Mouse (Mus musculus) layer of hippocampus, adult 8-10 months (tissue): ENCODE measurements around the gene Mafb. TPM values are rescaled to one million over a fixed set of nuclear protein-coding genes. Genes with fewer than 3 reads are reported as not detected.

Experiments
- DNase-seq, 2 experiments: peaks; one replicate each; pipeline ENCODE4 v3.0.0; 2022; ENCODE audit warnings: low spot score in 2 of 2
- total RNA-seq, 4 experiments: library from RNA; stranded (reverse); gene quantifications; 2 replicates each; pipeline ENCODE4 v1.2.4; 2022

The Mafb gene
- 10 to 100 TPM in 3 of 4 experiments, 1 to 10 TPM in 1; 9.9 to 35.1 (median 22.1) TPM for total RNA-seq

GRCm38 (mm10) chr2:160366980-160367338 is at the start of gene Mafb:
Gene Mafb, minus strand, starts transcription at chr2:160367065.
- peak; percentile 72 to 77 for DNase-seq

DNA sequence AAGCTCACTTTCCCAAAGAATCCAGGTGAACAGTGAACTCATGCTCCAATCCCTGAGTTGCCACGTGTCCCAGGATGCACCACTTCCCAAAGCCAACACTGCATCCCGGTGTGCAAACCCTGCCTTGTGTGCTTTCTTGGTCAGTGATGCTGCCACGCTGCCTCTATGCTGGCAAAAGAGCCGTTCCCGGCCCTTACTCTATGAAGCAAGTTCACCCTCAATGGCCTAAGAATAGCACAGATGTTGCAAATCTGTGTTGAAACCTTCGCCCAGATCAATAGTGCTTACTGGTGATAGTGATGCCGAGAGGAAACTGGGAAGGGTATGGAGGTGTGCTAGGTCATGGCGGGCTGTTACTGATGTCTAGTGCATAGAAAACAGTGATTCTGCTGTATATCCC is 48.3 kb upstream of the Mafb start:
- DNase-seq = no peak

DNA sequence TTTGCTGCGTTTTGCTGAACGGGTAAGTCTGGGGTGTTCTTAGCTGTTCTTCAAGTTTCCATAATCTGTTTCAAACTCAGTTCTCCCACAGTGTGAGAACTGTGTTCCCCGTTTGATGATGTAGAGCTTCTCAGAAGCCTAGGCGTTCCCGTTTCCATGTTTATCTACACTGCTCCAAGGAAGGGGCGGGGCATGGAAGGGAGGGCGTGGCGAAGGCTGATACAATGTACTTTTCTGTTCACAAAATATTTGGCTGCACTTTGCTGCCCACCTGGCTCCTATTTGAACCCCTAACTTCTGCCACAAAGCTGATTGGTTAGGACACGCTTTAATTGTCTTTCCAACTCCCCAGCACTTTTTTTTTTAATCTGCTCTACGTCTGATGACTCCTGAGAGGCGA is 47.9 kb upstream of the Mafb start:
- no peak for DNase-seq

- DNase-seq = no peak
Observed at GRCm38 (mm10) chr2:160413982-160414381, 47.1 kb upstream of the Mafb start.

DNA sequence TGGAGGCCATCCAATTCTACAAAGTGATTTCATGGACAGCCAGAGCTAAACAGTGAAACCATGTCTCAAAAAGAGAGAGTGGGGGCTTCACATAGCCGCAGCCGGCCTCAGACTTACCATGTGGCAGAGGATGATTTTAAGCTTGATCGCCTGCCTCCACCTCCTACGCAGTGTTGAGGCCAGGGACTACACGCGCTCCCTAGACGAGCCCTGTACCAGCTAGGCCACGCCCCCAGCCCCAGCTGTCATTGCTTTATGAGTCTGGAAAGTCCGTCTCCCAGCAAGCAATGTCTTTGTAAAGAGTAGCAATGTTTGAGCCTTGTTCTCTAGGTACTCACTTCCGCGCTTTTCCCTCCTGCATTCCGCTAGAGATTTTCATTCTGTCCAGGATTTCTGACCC is 46.2 kb upstream of the Mafb start:
- no peak for DNase-seq

- no peak for DNase-seq
Observed at GRCm38 (mm10) chr2:160411431-160411830, 44.6 kb upstream of the Mafb start.

DNA sequence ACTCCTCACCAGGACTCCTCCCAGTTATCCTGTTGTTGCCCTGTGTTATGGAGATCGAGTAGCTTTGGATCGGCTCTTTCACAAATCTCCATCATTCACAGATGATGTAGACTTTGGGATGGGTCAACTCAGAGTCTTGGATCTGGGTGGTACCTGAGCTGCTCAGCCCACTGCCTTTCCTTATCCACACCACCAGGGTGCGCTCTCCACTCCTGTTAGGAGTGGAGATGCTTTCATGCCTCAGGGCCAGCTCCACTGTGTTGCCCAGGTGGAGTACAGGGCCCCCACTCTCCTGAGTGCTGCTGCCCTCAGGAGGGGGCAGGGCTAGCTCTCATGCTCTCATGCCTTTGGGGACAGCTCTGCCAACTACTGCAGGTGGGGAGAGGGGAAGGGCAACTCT is 40.9 kb upstream of the Mafb start:
- DNase-seq = no peak

GRCm38 (mm10) chr2:160397747-160398146 is 30.9 kb upstream of the Mafb start:
- DNase-seq = no peak

DNA sequence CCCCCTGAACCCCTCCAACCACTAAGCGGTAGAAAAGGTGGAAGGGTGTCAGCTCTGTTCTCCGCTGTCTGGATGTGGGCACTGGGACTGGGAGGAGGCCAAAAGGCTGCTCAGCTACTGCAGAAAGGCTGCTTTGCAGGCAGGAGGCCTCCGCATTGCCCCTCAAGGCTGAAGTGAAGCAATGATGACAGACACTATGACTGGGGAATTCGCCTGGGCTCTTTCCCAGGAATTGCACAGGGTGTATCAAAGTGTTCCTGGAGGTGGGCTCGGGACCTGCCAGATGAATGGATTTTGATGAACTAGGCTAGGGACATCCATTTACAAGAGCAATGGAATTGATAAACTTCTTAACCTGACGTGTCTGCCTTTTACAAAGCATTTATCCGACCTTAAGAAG is 27.9 kb upstream of the Mafb start:
- no peak for DNase-seq

- no peak for DNase-seq
Observed at GRCm38 (mm10) chr2:160392648-160393047, 25.8 kb upstream of the Mafb start.

DNA sequence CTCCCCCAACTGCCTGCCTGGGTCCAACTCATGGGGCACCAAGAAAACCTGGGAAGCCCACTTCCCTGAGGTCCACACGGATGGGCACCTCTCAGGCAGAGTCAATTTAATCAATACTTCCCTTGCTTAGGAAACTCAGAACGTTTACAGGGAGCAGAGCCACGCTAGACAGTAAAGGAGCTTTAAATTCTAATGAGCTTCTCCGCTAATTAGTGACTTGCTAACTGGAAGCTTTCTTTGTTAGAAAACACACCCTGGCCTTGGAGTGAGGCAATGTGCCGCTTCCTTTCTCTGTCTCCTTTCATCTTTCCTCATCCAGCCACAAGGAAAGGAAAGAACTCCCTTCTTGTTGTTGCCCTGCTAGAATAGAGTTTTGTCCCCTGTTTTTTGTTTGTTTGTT is 21.7 kb upstream of the Mafb start:
- DNase-seq = no peak

GRCm38 (mm10) chr2:160383418-160383817 is 16.6 kb upstream of the Mafb start:
- DNase-seq = no peak

- peak in 1 of 2 experiments; percentile 42 for DNase-seq
Observed at GRCm38 (mm10) chr2:160378271-160378670, 11.4 kb upstream of the Mafb start.

DNA sequence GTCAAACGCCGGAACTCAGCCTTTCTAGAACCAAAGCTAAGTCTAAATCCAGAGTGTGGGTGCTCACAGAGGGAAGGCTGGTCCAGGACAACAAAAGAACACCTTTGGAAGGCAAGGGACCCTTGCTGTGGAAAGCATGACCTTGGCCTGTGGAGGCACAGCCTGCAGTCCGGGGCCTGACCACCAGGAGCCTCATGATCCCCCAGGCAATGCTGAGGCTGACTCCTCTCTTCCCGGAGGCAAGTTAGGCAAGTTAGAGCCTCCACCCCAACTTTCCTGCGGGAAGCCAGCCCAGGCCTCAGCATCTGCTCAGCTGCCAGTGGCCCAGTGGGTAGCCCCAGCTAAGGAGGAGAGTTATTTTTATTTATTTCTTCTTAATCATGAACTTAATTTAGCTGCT is 9.4 kb upstream of the Mafb start:
- no peak for DNase-seq

GRCm38 (mm10) chr2:160369653-160370420 is 3.0 kb upstream of the Mafb start:
- DNase-seq = no peak

GRCm38 (mm10) chr2:160368422-160369357 is 1.8 kb upstream of the Mafb start:
- DNase-seq = no peak

DNA sequence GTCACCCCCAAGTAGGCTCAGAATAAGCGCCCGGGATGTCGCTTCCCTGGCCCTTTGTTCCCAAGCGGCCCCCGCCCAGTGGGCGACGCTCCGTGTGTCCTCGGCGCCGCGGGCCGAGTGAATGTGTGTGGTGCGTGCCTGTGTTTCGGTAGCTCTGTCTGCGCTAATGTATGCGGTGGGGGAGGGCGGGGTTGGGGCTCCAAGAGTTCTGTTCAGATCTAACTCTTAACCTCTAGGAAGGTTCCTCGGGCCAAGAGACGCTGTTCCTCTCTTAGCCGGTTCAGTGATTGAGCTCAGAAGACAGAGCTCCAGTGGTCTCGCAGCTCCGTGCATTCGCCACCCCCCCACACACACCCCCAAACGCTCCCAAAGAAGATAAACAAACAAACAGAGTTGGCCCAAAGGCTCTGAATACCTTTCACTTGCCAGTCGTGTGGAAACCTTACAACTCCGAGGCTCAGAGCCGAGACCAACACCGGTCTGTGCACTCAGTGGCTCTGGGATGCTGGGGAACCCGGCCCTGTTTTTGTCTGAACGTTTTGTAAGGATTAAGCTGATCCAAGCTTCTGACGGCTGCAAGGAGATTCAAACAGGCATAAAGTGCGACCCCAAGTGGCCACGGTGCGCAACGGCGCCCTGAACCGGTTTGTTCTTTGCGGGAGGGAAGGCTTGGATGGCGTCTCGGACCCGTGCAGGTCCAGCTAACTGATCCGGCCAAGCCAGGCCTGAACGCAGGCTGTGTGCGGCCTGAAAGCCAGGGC is 763 bp upstream of the Mafb start:
- DNase-seq = peak; percentile 84 to 93

DNA sequence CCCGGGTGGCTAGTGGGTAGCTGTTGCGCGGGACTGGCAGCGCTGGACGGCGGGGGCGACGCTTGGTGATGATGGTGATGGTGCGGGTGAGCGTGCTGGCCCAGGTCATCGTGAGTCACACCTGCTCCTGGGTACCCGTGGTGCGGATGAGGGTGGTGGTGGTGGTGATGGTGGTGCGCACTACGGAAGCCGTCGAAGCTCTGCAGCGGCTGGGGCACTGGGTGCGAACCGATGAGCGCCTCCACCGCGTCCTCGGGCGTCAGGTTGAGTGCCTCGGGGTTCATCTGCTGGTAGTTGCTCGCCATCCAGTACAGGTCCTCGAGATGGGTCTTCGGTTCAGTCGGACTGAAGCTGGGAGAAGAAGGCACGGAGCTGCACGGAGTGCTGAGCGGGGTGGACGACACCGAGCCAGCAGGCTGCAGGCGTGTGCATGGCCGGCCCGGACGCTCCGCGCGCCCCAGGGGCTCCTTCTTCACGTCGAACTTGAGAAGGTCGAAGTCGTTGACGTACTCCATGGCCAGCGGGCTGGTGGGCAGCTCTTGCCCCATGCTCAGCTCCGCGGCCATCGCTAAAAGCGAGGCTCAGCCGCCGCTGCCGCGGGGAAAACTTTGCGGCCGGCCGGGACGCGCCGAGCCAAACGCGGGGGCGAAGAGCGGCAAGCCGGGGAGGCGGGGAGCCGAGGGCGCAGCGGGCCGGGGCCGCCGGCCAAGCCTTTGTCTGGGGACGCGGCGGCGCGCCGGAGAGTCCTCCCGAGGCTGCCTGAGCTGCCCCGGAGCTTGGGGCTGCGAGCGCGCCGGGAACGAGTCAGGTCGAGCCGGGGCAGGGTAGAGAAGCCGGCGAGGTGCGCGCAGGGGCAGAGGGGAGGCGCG is 520 bp downstream of the Mafb start:
- no peak for DNase-seq

GRCm38 (mm10) chr2:160365107-160365911 is 1.6 kb downstream of the Mafb start:
- no peak for DNase-seq

GRCm38 (mm10) chr2:160364666-160365065 is 2.2 kb downstream of the Mafb start:
- no peak for DNase-seq
